Mouse (Mus musculus): Measurements from ENCODE around the gene Gm17268. TPM values are rescaled to one million over a fixed set of nuclear protein-coding genes. Genes with fewer than 3 reads are reported as not detected.

Gene Gm17268
- total RNA-seq, 1 experiment: not detected

- Histone ChIP-seq H3K9me3 (ENCODE audit: control insufficient read depth, insufficient read depth, low read depth, low read length) (no peaks in the 10 kb centered on the region), H3K4me1 (ENCODE audit: control insufficient read depth in 2 of 2, insufficient read depth in 2 of 2, low read length in 2 of 2, poor library complexity in 1 of 2) (no peaks in the 10 kb centered on the region), H3K4me3 (ENCODE audit: insufficient read depth in 1 of 2, low read depth in 1 of 2, low read length in 2 of 2, poor library complexity in 1 of 2, severe bottlenecking in 1 of 2) (no peak overlapping the region), H3K27ac (ENCODE audit: insufficient read depth, low read depth, low read length, poor library complexity, severe bottlenecking) (no peak overlapping the region), H3K36me3 (ENCODE audit: control insufficient read depth, insufficient read depth, low read length, poor library complexity, severe bottlenecking) (no peaks in the 10 kb centered on the region), H3K9ac (ENCODE audit: insufficient read depth, low read depth, low read length, poor library complexity, severe bottlenecking) (no peak overlapping the region)
- in situ Hi-C loops (cut with MboI; ENCODE audit: low sequenced_read_pairs in 2 of 2, unreplicated experiment in 2 of 2): no loop called here
- no peak for DNase-seq (ENCODE audit: low read depth, low spot score)
- TF ChIP-seq HCFC1 (IDR thresholded peaks at IDR 0.05; ENCODE audit: borderline replicate concordance, insufficient read depth, low read length) (no peak), ZC3H11A (IDR thresholded peaks at IDR 0.05; ENCODE audit: borderline replicate concordance, low read depth, low read length) (no peak), MAFK (IDR thresholded peaks at IDR 0.05; ENCODE audit: insufficient read depth, low read depth, low read length) (no peak), CHD2 (IDR thresholded peaks at IDR 0.05; ENCODE audit: low read depth, low read length) (no peak), ZNF384 (IDR thresholded peaks at IDR 0.05; ENCODE audit: low read depth, low read length) (no peak)
Observed at GRCm38 (mm10) chr11:82032678-82033344, 5.6 kb downstream of the Gm17268 start.

GRCm38 (mm10) chr11:82032136-82032535 is 6.2 kb downstream of the Gm17268 start:
- no peaks in the 10 kb centered on the region for H3K9me3 ChIP-seq (ENCODE audit: control insufficient read depth, insufficient read depth, low read depth, low read length)
- TF ChIP-seq ZC3H11A (IDR thresholded peaks at IDR 0.05; ENCODE audit: borderline replicate concordance, low read depth, low read length): no peak
- no peak for TF ChIP-seq CHD2 (IDR thresholded peaks at IDR 0.05; ENCODE audit: low read depth, low read length)
- no peak for TF ChIP-seq ZNF384 (IDR thresholded peaks at IDR 0.05; ENCODE audit: low read depth, low read length)
- TF ChIP-seq HCFC1 (IDR thresholded peaks at IDR 0.05; ENCODE audit: borderline replicate concordance, insufficient read depth, low read length): no peak
- TF ChIP-seq MAFK (IDR thresholded peaks at IDR 0.05; ENCODE audit: insufficient read depth, low read depth, low read length): no peak
- no peak overlapping the region for H3K27ac ChIP-seq (ENCODE audit: insufficient read depth, low read depth, low read length, poor library complexity, severe bottlenecking)
- no peak for DNase-seq (ENCODE audit: low read depth, low spot score)
- no peaks in the 10 kb centered on the region for H3K4me1 ChIP-seq (ENCODE audit: control insufficient read depth in 2 of 2, insufficient read depth in 2 of 2, low read length in 2 of 2, poor library complexity in 1 of 2)
- no peak overlapping the region for H3K9ac ChIP-seq (ENCODE audit: insufficient read depth, low read depth, low read length, poor library complexity, severe bottlenecking)
- in situ Hi-C loops (cut with MboI; ENCODE audit: low sequenced_read_pairs in 2 of 2, unreplicated experiment in 2 of 2): no loop called here
- no peak overlapping the region for H3K4me3 ChIP-seq (ENCODE audit: insufficient read depth in 1 of 2, low read depth in 1 of 2, low read length in 2 of 2, poor library complexity in 1 of 2, severe bottlenecking in 1 of 2)
- no peaks in the 10 kb centered on the region for H3K36me3 ChIP-seq (ENCODE audit: control insufficient read depth, insufficient read depth, low read length, poor library complexity, severe bottlenecking)

GRCm38 (mm10) chr11:82030171-82030570 is 8.2 kb downstream of the Gm17268 start:
- Histone ChIP-seq H3K27ac (ENCODE audit: insufficient read depth, low read depth, low read length, poor library complexity, severe bottlenecking) (no peak overlapping the region), H3K4me1 (ENCODE audit: control insufficient read depth in 2 of 2, insufficient read depth in 2 of 2, low read length in 2 of 2, poor library complexity in 1 of 2) (no peaks in the 10 kb centered on the region), H3K4me3 (ENCODE audit: insufficient read depth in 1 of 2, low read depth in 1 of 2, low read length in 2 of 2, poor library complexity in 1 of 2, severe bottlenecking in 1 of 2) (no peak overlapping the region), H3K9ac (ENCODE audit: insufficient read depth, low read depth, low read length, poor library complexity, severe bottlenecking) (no peak overlapping the region), H3K9me3 (ENCODE audit: control insufficient read depth, insufficient read depth, low read depth, low read length) (no peaks in the 10 kb centered on the region), H3K36me3 (ENCODE audit: control insufficient read depth, insufficient read depth, low read length, poor library complexity, severe bottlenecking) (no peaks in the 10 kb centered on the region)
- TF ChIP-seq HCFC1 (IDR thresholded peaks at IDR 0.05; ENCODE audit: borderline replicate concordance, insufficient read depth, low read length) (no peak), ZC3H11A (IDR thresholded peaks at IDR 0.05; ENCODE audit: borderline replicate concordance, low read depth, low read length) (no peak), ZNF384 (IDR thresholded peaks at IDR 0.05; ENCODE audit: low read depth, low read length) (no peak), MAFK (IDR thresholded peaks at IDR 0.05; ENCODE audit: insufficient read depth, low read depth, low read length) (no peak), CHD2 (IDR thresholded peaks at IDR 0.05; ENCODE audit: low read depth, low read length) (no peak)
- in situ Hi-C loops (cut with MboI; ENCODE audit: low sequenced_read_pairs in 2 of 2, unreplicated experiment in 2 of 2): no loop called here
- DNase-seq (ENCODE audit: low read depth, low spot score): no peak

GRCm38 (mm10) chr11:82023769-82024168 is 14.6 kb downstream of the Gm17268 start:
- Histone ChIP-seq H3K4me1 (ENCODE audit: control insufficient read depth in 2 of 2, insufficient read depth in 2 of 2, low read length in 2 of 2, poor library complexity in 1 of 2) (no peaks in the 10 kb centered on the region), H3K9me3 (ENCODE audit: control insufficient read depth, insufficient read depth, low read depth, low read length) (no peaks in the 10 kb centered on the region), H3K9ac (ENCODE audit: insufficient read depth, low read depth, low read length, poor library complexity, severe bottlenecking) (no peak overlapping the region), H3K4me3 (ENCODE audit: insufficient read depth in 1 of 2, low read depth in 1 of 2, low read length in 2 of 2, poor library complexity in 1 of 2, severe bottlenecking in 1 of 2) (no peak overlapping the region), H3K27ac (ENCODE audit: insufficient read depth, low read depth, low read length, poor library complexity, severe bottlenecking) (no peak overlapping the region), H3K36me3 (ENCODE audit: control insufficient read depth, insufficient read depth, low read length, poor library complexity, severe bottlenecking) (no peaks in the 10 kb centered on the region)
- TF ChIP-seq CHD2 (IDR thresholded peaks at IDR 0.05; ENCODE audit: low read depth, low read length) (no peak), ZNF384 (IDR thresholded peaks at IDR 0.05; ENCODE audit: low read depth, low read length) (no peak)
- no peak for DNase-seq (ENCODE audit: low read depth, low spot score)
- in situ Hi-C loops (cut with MboI; ENCODE audit: low sequenced_read_pairs in 2 of 2, unreplicated experiment in 2 of 2): no loop called here

All from ES-E14 (cell line).